Mouse (Mus musculus): ENCODE measurements at regions not wholly inside any gene's neighbourhood (a gene's known extent, or its start where the extent isn't known, plus 50 kb on each side); places are given as distances from the start of the nearest gene placed in this dataset.

DNA sequence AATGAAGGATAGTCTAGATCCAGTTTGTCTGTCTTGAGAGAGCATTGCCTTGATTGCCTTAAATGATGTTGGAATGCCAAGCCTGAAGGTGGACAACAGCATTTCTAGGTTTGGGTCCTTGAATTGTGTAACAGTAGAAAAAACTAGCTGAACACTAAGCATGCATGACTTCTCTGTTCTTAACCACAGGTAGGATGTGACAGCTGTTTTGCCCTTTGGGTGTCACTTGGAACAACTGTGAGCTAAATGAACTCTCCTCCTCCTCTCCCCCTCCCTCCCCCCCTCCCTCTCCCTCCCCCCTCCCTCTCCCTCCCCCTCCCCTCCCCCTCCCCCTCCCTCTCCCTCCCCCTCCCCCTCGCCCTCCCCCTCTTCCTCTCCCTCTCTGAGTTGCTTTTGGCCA, 113.6 kb upstream of the 1700056E22Rik start:
- H3K27me3 ChIP-seq (ENCODE audit: control insufficient read depth, insufficient read depth, low read length, poor library complexity, severe bottlenecking), result no peaks in the 10 kb centered on the region
- peak; percentile 20 for DNase-seq (ENCODE audit: low read depth, low spot score)
- H3K36me3 ChIP-seq (ENCODE audit: control insufficient read depth, insufficient read depth, low read length, poor library complexity, severe bottlenecking), result no peaks in the 10 kb centered on the region

DNA sequence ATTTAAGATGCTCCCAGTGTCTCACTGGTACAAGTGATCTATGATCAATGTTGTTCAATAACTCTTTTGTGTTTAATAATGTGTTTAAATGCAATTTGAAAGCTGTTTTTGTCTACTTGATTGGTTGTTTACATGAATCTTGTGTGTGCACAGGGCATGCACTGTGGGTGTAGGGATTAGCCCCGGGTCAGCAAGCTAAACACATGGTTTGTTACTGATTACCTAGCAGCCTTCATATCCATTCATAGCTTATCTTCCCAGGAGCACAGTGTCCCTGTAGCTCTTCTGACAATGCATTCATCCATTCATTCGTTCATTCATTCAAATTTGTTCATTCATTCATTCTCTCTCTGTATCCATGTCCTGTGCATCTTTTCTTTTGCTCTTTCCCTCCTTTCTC, 108.9 kb upstream of the 1700056E22Rik start:
- no peaks in the 10 kb centered on the region for H3K27me3 ChIP-seq (ENCODE audit: control insufficient read depth, insufficient read depth, low read length, poor library complexity, severe bottlenecking)
- H3K36me3 ChIP-seq (ENCODE audit: control insufficient read depth, insufficient read depth, low read length, poor library complexity, severe bottlenecking), result no peaks in the 10 kb centered on the region
- no peak for DNase-seq (ENCODE audit: low read depth, low spot score)

DNA sequence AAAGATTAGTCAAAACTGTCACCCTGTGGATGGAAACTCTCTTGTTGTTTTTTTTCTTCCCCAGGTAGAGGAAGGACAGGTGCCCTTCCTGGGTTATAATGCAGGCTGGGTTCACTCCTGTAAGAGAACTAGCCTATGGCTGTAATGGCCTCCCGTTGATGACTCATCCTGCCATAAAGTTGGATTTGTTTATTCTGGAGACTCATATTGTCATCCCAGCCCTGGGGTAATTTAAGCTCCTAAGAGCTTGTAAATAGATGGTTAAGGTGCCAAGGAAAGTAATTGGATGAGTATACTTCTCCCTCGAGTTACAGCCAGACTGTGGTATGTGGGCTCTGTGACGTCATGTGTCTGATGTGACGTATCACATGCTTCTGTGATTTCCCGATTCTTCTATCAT, 106.4 kb upstream of the 1700056E22Rik start:
- DNase-seq (ENCODE audit: low read depth, low spot score), result no peak
- H3K27me3 ChIP-seq (ENCODE audit: control insufficient read depth, insufficient read depth, low read length, poor library complexity, severe bottlenecking), result no peaks in the 10 kb centered on the region
- H3K36me3 ChIP-seq (ENCODE audit: control insufficient read depth, insufficient read depth, low read length, poor library complexity, severe bottlenecking), result no peaks in the 10 kb centered on the region

DNA sequence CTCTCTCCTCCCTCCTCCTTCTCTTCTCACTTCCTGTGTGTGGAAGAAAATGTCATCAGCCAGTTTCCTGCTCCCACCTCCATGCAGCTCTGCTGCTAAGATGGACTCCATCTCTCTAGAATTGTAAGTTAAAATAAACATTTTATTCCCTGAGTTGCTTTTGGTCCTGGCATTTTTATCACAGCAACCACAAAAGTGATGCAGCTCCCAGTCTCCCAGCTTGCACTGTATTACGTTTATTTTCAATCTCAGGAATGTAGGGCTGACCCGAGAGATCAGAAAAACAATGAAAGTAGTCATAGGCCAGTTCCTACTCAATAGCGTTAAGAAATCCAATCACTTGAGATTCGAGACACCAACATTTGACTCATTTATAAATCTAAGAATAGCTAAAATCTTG, 106.0 kb upstream of the 1700056E22Rik start:
- no peak for DNase-seq (ENCODE audit: low read depth, low spot score)
- H3K36me3 ChIP-seq (ENCODE audit: control insufficient read depth, insufficient read depth, low read length, poor library complexity, severe bottlenecking), result no peaks in the 10 kb centered on the region
- no peaks in the 10 kb centered on the region for H3K27me3 ChIP-seq (ENCODE audit: control insufficient read depth, insufficient read depth, low read length, poor library complexity, severe bottlenecking)

DNA sequence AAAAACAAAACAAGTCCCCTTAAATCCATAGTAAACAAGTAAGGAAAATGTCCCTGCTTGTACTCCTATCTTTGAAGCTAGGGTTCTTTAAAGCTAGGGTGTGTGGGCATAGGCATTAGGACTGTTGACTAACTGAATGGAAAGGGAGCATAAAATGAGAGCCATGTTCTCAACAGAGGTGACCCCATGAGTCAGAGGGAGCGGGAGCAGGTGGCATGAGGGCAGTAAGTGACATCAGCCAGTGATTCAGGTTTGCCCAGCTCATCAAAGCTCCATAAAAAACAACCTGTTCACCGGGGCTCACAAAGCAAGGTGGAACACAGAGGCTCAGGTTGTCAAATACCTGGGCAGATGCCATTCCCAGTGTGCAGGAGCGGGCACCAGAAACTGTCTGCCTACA, 104.6 kb upstream of the 1700056E22Rik start:
- no peaks in the 10 kb centered on the region for H3K36me3 ChIP-seq (ENCODE audit: control insufficient read depth, insufficient read depth, low read length, poor library complexity, severe bottlenecking)
- DNase-seq (ENCODE audit: low read depth, low spot score), result no peak
- no peaks in the 10 kb centered on the region for H3K27me3 ChIP-seq (ENCODE audit: control insufficient read depth, insufficient read depth, low read length, poor library complexity, severe bottlenecking)

DNA sequence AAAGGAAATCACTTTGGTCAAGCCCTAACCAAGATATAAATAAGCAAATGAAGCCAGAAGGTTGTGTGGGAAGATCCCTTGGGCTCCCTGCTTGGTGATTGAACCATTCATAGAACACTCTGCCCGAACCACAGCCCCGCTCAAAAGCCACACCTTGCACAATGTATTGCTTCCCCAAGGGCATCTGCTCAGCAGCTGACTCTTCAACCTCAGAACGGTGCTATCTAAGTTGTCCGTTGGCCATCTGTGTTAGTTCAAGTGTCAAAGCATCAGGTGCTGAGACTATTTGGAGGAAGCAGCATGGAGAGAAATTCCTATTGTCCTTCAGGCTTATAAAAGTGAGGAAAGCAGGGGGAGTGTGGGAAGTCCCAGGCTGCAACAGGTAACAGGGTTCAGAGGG, 96.8 kb upstream of the 1700056E22Rik start:
- no peaks in the 10 kb centered on the region for H3K36me3 ChIP-seq (ENCODE audit: control insufficient read depth, insufficient read depth, low read length, poor library complexity, severe bottlenecking)
- no peaks in the 10 kb centered on the region for H3K27me3 ChIP-seq (ENCODE audit: control insufficient read depth, insufficient read depth, low read length, poor library complexity, severe bottlenecking)
- no peak for DNase-seq (ENCODE audit: low read depth, low spot score)

DNA sequence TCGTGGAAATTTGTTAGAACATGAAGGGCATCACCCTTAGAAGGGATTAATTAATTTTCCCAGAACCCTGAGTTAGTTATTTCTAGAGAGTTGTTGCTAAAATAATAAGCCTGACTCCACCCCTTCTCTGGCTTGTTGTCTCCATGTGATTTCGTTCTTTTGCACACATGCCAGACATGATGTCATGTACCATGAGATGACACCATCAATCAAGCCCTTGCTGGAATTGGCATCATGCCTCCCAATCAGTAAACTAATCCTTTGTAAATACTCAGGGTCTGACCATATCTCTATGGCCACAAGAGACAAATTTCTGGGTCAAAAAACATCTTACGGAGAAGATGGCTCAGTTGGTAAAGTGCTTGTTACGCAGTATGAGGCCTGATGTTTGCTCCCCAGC, 93.2 kb upstream of the 1700056E22Rik start:
- DNase-seq (ENCODE audit: low read depth, low spot score), result no peak
- Histone ChIP-seq H3K36me3 (ENCODE audit: control insufficient read depth, insufficient read depth, low read length, poor library complexity, severe bottlenecking) (no peaks in the 10 kb centered on the region), H3K27me3 (ENCODE audit: control insufficient read depth, insufficient read depth, low read length, poor library complexity, severe bottlenecking) (no peaks in the 10 kb centered on the region)

DNA sequence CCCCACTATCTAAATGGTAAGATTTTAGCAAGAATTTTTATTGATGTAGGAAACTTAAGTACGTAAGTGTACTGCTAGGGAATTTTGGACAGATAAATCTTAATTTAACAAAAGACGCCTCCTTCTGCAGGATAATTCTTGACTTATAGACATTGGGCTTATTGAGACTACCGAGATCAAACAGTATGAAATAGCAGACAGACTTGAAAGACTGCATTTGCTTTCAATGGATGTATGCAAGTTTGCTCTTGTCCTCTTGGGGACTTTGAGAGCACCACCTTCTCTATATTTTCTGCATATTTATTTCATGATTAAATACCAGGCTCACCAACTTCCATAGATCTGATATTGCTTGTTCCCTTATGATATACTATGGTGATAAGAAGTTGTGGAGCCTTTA, 92.8 kb upstream of the 1700056E22Rik start:
- DNase-seq (ENCODE audit: low read depth, low spot score), result no peak
- no peaks in the 10 kb centered on the region for H3K27me3 ChIP-seq (ENCODE audit: control insufficient read depth, insufficient read depth, low read length, poor library complexity, severe bottlenecking)
- no peaks in the 10 kb centered on the region for H3K36me3 ChIP-seq (ENCODE audit: control insufficient read depth, insufficient read depth, low read length, poor library complexity, severe bottlenecking)

All from splenic B cell, adult 2 months (primary cell).